ENCODE assay signal across 22 mouse cellular contexts in genomic region chr11:85198906-85199305, GRCm38 (mm10). TPM values are rescaled to one million over a fixed set of nuclear protein-coding genes. Genes with fewer than 3 reads are reported as not detected.
"Had no signal": no experiment of that assay in that cellular context is flagged by ENCODE, and none has a peak within 500 bp of the region (broad histone marks: within the 10 kb centered on the region; RNA-seq: fewer than 3 reads in every experiment).

No protein-coding gene starts in this region.

- H3K4me2 ChIP-seq: neural tube, embryonic 13.5 days; neural tube, embryonic 15.5 days; stomach, embryonic 15.5 days had no signal

- H3K27ac ChIP-seq: neural tube, embryonic 13.5 days; neural tube, embryonic 15.5 days; stomach, embryonic 15.5 days; stomach, postnatal 0 days had no signal

- H3K4me3 ChIP-seq: neural tube, embryonic 13.5 days; neural tube, embryonic 15.5 days; stomach, embryonic 15.5 days had no signal

- DNase-seq: retina, postnatal 1 day; right cerebral cortex, adult 18-20 months; right cerebral cortex, postnatal 14 days; right cerebral cortex, postnatal 25 days; right cerebral cortex, postnatal 4 days; spleen, adult 18-20 months; thymus, adult 18-20 months; thymus, adult 2 months; thymus, postnatal 14 days; thymus, postnatal 25 days; thymus, postnatal 36 days; thymus, postnatal 4 days had no signal

- H3K4me1 ChIP-seq: neural tube, embryonic 13.5 days; neural tube, embryonic 15.5 days; stomach, embryonic 15.5 days had no signal

- H3K9ac ChIP-seq: neural tube, embryonic 13.5 days; neural tube, embryonic 15.5 days; stomach, embryonic 15.5 days had no signal

- H3K27me3 ChIP-seq: neural tube, embryonic 13.5 days; neural tube, embryonic 15.5 days; stomach, embryonic 15.5 days had no signal

- H3K9me3 ChIP-seq: neural tube, embryonic 13.5 days; neural tube, embryonic 15.5 days; stomach, embryonic 15.5 days had no signal

RNA-seq across cellular contexts. Expression of gene 1700125H20Rik, which starts 28.7 kb away (rescaled TPM):
- total RNA-seq: neutrophil, adult 5-6 weeks had no signal
- polyA plus RNA-seq: small intestine, adult 2 months; spleen, adult 2 months; stomach, embryonic 14.5 days; stomach, embryonic 15.5 days; stomach, embryonic 16.5 days; stomach, postnatal 0 days; thymus, adult 2 months; urinary bladder, adult 2 months had no signal
